Mouse (Mus musculus): ENCODE results near the gene Tnfaip1. TPM values are rescaled to one million over a fixed set of nuclear protein-coding genes. Genes with fewer than 3 reads are reported as not detected.
A peak's percentile ranks its signal among the peaks of the same experiment; 100 is the strongest.

The Tnfaip1 gene
- polyA plus RNA-seq, 1 experiment from 2014 or later = 82.2 TPM

DNA sequence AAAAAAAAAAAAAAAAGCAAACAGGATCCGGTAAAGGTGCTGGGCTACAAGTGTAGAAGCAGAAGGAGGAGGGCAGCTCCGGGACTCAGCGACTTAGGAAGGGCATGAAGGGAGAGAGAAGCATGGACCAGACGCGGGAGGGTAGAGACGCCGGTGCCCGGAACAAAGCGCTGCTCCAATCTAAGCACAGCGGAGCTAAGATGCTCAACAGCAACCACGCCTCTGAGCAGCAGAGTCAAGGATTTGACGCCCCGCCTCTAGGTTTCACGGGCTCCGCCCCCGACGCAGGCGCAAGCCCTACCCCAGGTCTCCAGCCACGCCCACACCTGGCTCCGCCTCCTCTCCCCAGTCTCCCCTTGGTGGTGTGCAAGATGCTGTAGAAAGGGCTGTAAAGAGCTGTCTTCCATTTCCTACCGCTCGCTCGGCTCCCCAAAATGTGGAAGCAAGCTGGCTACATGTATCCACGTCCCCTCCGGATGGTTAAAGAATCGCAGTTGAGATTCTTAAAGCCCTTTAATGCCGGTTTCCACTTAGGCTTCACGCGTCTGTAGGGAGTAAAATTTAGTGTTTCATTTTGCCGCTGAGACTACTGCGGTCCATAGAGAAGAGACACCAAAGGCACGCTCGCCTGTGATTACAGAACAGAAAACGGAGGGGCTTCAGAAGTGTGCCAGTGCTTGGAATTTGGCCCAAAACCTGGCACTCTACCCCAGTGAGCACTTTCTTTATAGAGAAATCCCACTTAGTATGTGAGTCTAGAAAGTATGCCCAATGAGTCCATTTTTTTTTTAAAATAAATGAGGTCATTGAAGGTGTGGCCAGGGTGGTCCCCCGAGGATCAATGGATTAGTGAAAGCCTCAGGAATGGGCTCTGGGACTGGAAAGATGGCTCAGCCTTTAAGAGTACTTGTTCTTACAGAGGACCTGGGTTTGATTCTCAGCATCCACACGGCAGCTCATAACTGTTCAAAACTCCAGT, 38.3 kb downstream of the Tnfaip1 start, which contains the start of gene Sarm1:
Gene Sarm1, minus strand, starts transcription at position 211 of the 979 bp plus-strand sequence.
- peaks cover 13% of the 10 kb centered on the region; the same call in 1 of the 2 replicates for H3K4me1 ChIP-seq
- H3K4me3 ChIP-seq = peak within 1 kb of the TSS; percentile 63
- peak within 1 kb of the TSS; percentile 54 for H3K27ac ChIP-seq
- H3K27me3 ChIP-seq = peaks cover 59% of the 10 kb centered on the region
- 3% methylated on average over 36 of the region's 36 CpGs for WGBS
- peak within 1 kb of the TSS; percentile 56 for H3K9ac ChIP-seq
- H3K9me3 ChIP-seq = no peaks in the 10 kb centered on the region
- no peaks in the 10 kb centered on the region for H3K36me3 ChIP-seq
- H3K4me2 ChIP-seq (replicated peaks) = peak within 1 kb of the TSS; percentile 99
- peak; percentile 91 for ATAC-seq (ENCODE audit: insufficient number of reproducible peaks, insufficient read depth, low FRiP score, low TSS enrichment)

GRCm38 (mm10) chr11:78497071-78497541, 39.0 kb downstream of the Tnfaip1 start:
- peak overlapping the region; percentile 54; the same call in 1 of the 2 replicates for H3K27ac ChIP-seq
- H3K36me3 ChIP-seq = no peaks in the 10 kb centered on the region
- H3K4me1 ChIP-seq = peaks cover 13% of the 10 kb centered on the region; the same call in 1 of the 2 replicates
- H3K4me2 ChIP-seq (replicated peaks) = peak overlapping the region; percentile 99
- peak; percentile 43 for ATAC-seq (ENCODE audit: insufficient number of reproducible peaks, insufficient read depth, low FRiP score, low TSS enrichment)
- peak overlapping the region; percentile 56 for H3K9ac ChIP-seq
- peak overlapping the region; percentile 63 for H3K4me3 ChIP-seq
- H3K9me3 ChIP-seq = no peaks in the 10 kb centered on the region
- WGBS = under 1% methylated on average over 44 of the region's 44 CpGs
- peaks cover 58% of the 10 kb centered on the region for H3K27me3 ChIP-seq

DNA sequence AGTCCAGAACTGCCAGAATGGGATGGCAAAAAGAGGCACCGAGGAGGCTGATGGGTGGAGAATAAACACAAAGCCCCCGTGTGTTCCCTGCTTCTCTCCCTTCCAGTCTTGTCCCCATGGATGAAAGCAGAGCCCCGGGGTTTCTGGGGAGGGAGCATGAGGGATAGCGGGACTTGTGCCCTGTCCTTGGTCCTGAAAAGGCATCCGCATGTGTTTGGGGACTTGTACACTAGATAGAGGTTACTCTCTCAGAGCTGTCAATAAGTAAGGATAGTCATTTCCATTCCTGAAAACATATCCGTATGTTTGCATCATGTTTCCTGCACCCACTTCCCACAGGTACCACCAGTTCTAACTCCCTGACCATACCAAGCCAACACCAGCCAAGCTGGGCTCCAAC, 40.2 kb downstream of the Tnfaip1 start:
- 3% methylated on average over 6 of the region's 6 CpGs for WGBS
- Histone ChIP-seq H3K4me3 (no peak overlapping the region), H3K4me1 (peaks cover 13% of the 10 kb centered on the region; the same call in 1 of the 2 replicates), H3K27ac (no peak overlapping the region), H3K36me3 (no peaks in the 10 kb centered on the region), H3K27me3 (peaks cover 63% of the 10 kb centered on the region), H3K9me3 (no peaks in the 10 kb centered on the region), H3K9ac (no peak overlapping the region), H3K4me2 (replicated peaks) (0 out of 2 replicates have a peak overlapping the region, but pooled peaks have one; percentile 99)
- ATAC-seq (ENCODE audit: insufficient number of reproducible peaks, insufficient read depth, low FRiP score, low TSS enrichment) = no peak

- no peak overlapping the region for H3K27ac ChIP-seq
- 7% methylated on average over 48 of the region's 48 CpGs for WGBS
- H3K4me2 ChIP-seq (replicated peaks) = peak overlapping the region; percentile 49
- 0 out of 2 replicates have a peak, but pooled peaks have one; percentile 64 for ATAC-seq (ENCODE audit: insufficient number of reproducible peaks, insufficient read depth, low FRiP score, low TSS enrichment)
- 0 out of 2 replicates have a peak overlapping the region, but pooled peaks have one; percentile 31 for H3K9ac ChIP-seq
- peaks cover 4% of the 10 kb centered on the region for H3K4me1 ChIP-seq
- no peaks in the 10 kb centered on the region for H3K9me3 ChIP-seq
- no peaks in the 10 kb centered on the region for H3K36me3 ChIP-seq
- H3K4me3 ChIP-seq = peak overlapping the region; percentile 28
- H3K27me3 ChIP-seq = peaks cover 78% of the 10 kb centered on the region
These were observed 45.3 kb downstream of the Tnfaip1 start for GRCm38 (mm10) chr11:78490781-78491241.

- peaks cover 68% of the 10 kb centered on the region for H3K27me3 ChIP-seq
- H3K36me3 ChIP-seq = no peaks in the 10 kb centered on the region
- no peaks in the 10 kb centered on the region for H3K9me3 ChIP-seq
- H3K4me2 ChIP-seq (replicated peaks) = no peak overlapping the region
- H3K4me3 ChIP-seq = no peak overlapping the region
- ATAC-seq (ENCODE audit: insufficient number of reproducible peaks, insufficient read depth, low FRiP score, low TSS enrichment) = no peak
- WGBS = 3% methylated on average over 8 of the region's 8 CpGs
- H3K4me1 ChIP-seq = peaks cover 4% of the 10 kb centered on the region
- no peak overlapping the region for H3K9ac ChIP-seq
- no peak overlapping the region for H3K27ac ChIP-seq
These were observed 48.0 kb downstream of the Tnfaip1 start for GRCm38 (mm10) chr11:78488168-78488567.

- no peak overlapping the region for H3K27ac ChIP-seq
- peaks cover 40% of the 10 kb centered on the region for H3K27me3 ChIP-seq
- no peaks in the 10 kb centered on the region for H3K4me1 ChIP-seq
- no peak for ATAC-seq (ENCODE audit: insufficient number of reproducible peaks, insufficient read depth, low FRiP score, low TSS enrichment)
- H3K4me2 ChIP-seq (replicated peaks) = no peak overlapping the region
- 58% methylated on average over 7 of the region's 7 CpGs for WGBS
- H3K9ac ChIP-seq = no peak overlapping the region
- no peaks in the 10 kb centered on the region for H3K36me3 ChIP-seq
- H3K4me3 ChIP-seq = no peak overlapping the region
- no peaks in the 10 kb centered on the region for H3K9me3 ChIP-seq
These were observed 52.5 kb downstream of the Tnfaip1 start for GRCm38 (mm10) chr11:78483639-78484038.

DNA sequence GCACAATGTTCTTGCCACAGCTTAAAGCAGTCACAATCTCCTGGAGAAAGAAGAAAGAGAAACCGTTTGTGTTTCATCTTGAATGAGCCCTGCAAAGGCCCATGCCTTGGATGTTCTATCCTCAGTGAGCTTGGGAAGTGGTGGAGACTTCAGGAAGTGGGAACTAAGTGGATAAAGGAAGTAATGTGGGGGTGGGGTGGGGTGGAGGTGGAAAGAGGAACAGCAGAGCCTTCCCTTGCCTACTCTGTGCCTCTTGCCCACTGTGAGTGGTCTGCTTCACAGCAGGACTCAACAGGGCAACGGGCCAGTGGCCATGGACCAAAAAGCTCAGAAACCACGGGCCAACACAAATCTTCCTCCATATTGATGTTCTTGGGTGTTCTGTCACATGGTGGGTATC, 60.8 kb downstream of the Tnfaip1 start:
- Histone ChIP-seq H3K4me3 (no peak overlapping the region), H3K4me1 (no peaks in the 10 kb centered on the region), H3K9ac (no peak overlapping the region), H3K27ac (no peak overlapping the region), H3K9me3 (no peaks in the 10 kb centered on the region), H3K36me3 (peaks cover 7% of the 10 kb centered on the region; the same call in 1 of the 2 replicates), H3K27me3 (no peaks in the 10 kb centered on the region), H3K4me2 (replicated peaks) (no peak overlapping the region)
- ATAC-seq (ENCODE audit: insufficient number of reproducible peaks, insufficient read depth, low FRiP score, low TSS enrichment) = no peak
- 76% methylated on average over 3 of the region's 3 CpGs for WGBS

Other genes with a start within 250 kb of the Tnfaip1 start
- 0.32 and 0.52 TPM in 2 replicates for gene BC030499, start 245.5 kb downstream of the Tnfaip1 start, polyA plus RNA-seq (2016; fragmentation: Nextera tagmentation; extraction: Ambion mirVana)
- 49.2 and 50.8 TPM in 2 replicates for gene Spag5, start 234.8 kb downstream of the Tnfaip1 start, polyA plus RNA-seq (2016; fragmentation: Nextera tagmentation; extraction: Ambion mirVana)
- gene Aldoc, start 213.4 kb downstream of the Tnfaip1 start, polyA plus RNA-seq (2016; fragmentation: Nextera tagmentation; extraction: Ambion mirVana) = 4.6 and 5.3 TPM in 2 replicates
- 71.1 and 74.3 TPM in 2 replicates for gene Pigs, start 207.9 kb downstream of the Tnfaip1 start, polyA plus RNA-seq (2016; fragmentation: Nextera tagmentation; extraction: Ambion mirVana)
- 93.2 and 99.5 TPM in 2 replicates for gene Unc119, start 192.8 kb downstream of the Tnfaip1 start, polyA plus RNA-seq (2016; fragmentation: Nextera tagmentation; extraction: Ambion mirVana)
- 0.09 and 0.18 TPM in 2 replicates for gene Foxn1, start 149.8 kb downstream of the Tnfaip1 start, polyA plus RNA-seq (2016; fragmentation: Nextera tagmentation; extraction: Ambion mirVana)
- gene Slc13a2, start 114.1 kb downstream of the Tnfaip1 start, polyA plus RNA-seq (2016; fragmentation: Nextera tagmentation; extraction: Ambion mirVana) = not detected in 2 replicates
- 15.4 and 15.5 TPM in 2 replicates for gene Slc46a1, start 70.6 kb downstream of the Tnfaip1 start, polyA plus RNA-seq (2016; fragmentation: Nextera tagmentation; extraction: Ambion mirVana)
- 5.2 and 7.3 TPM in 2 replicates for gene Sarm1, start 38.6 kb downstream of the Tnfaip1 start, polyA plus RNA-seq (2016; fragmentation: Nextera tagmentation; extraction: Ambion mirVana)
- 11.8 and 13.2 TPM in 2 replicates for gene Vtn, start 37.2 kb downstream of the Tnfaip1 start, polyA plus RNA-seq (2016; fragmentation: Nextera tagmentation; extraction: Ambion mirVana)
- not detected in 2 replicates for gene Sebox, start 32.9 kb downstream of the Tnfaip1 start, polyA plus RNA-seq (2016; fragmentation: Nextera tagmentation; extraction: Ambion mirVana)
- gene Tmem199, start 24.2 kb downstream of the Tnfaip1 start, polyA plus RNA-seq (2016; fragmentation: Nextera tagmentation; extraction: Ambion mirVana) = 53.4 and 60.7 TPM in 2 replicates
- gene Poldip2, start 24.1 kb downstream of the Tnfaip1 start, polyA plus RNA-seq (2016; fragmentation: Nextera tagmentation; extraction: Ambion mirVana) = 180 and 183 TPM in 2 replicates
- 136 and 139 TPM in 2 replicates for gene Ift20, start within 50 bp of the Tnfaip1 start, polyA plus RNA-seq (2016; fragmentation: Nextera tagmentation; extraction: Ambion mirVana)
- 55.9 and 56.0 TPM in 2 replicates for gene Tmem97, start 14.4 kb upstream of the Tnfaip1 start, polyA plus RNA-seq (2016; fragmentation: Nextera tagmentation; extraction: Ambion mirVana)
- gene Nlk, start 161.0 kb upstream of the Tnfaip1 start, polyA plus RNA-seq (2016; fragmentation: Nextera tagmentation; extraction: Ambion mirVana) = 14.8 and 15.7 TPM in 2 replicates
- 43.0 and 43.1 TPM in 2 replicates for gene Ccnq, start 215.4 kb upstream of the Tnfaip1 start, polyA plus RNA-seq (2016; fragmentation: Nextera tagmentation; extraction: Ambion mirVana)